Mouse (Mus musculus): ENCODE results near the gene Ano2. TPM values are rescaled to one million over a fixed set of nuclear protein-coding genes. Genes with fewer than 3 reads are reported as not detected.

The Ano2 gene
- polyA plus RNA-seq, 2 experiments: 0.03 TPM; not detected in 1

DNA sequence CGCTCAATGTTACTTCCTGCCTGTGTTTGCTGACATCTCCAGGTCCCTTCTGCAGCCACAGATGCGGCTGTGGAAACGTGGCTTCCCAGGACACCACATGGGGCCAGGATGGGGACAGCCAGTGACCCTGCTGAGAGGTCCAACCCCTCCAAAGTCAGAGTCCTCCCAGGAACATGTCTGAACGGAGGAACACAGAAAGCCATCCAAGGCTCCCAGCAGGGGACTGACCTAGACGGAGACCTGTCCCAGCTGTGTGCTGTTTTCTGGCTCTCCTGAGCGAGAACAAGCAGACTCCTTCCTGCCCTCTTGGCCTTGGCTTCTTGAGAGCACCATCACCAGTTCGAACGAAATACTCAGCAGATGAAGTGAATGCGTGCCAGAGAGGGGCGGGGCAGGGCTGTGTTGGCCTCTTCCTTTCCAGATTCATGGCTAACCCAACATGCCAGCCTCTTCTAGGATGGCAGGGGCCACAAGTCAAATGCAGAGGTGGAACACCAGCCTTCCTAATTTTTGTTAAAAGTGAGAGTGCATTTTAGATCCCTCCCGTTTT, 39.8 kb downstream of the Ano2 start:
- Histone ChIP-seq H3K27ac (no peak overlapping the region), H3K4me1 (replicated peaks; ENCODE audit: control insufficient read depth in 2 of 2, insufficient read depth in 2 of 2, low read length in 1 of 2) (no peaks in the 10 kb centered on the region), H3K36me3 (replicated peaks; ENCODE audit: control insufficient read depth, insufficient read depth, low read depth) (no peaks in the 10 kb centered on the region), H3K9me3 (ENCODE audit: control insufficient read depth, low read length) (no peaks in the 10 kb centered on the region), H3K4me2 (ENCODE audit: low read depth) (no peak overlapping the region), H3K27me3 (ENCODE audit: control insufficient read depth, insufficient read depth, low read length) (no peaks in the 10 kb centered on the region), H3K4me3 (ENCODE audit: insufficient read depth in 1 of 2, low read depth in 2 of 2, low read length in 2 of 2) (no peak overlapping the region), H3K9ac (replicated peaks) (no peak overlapping the region)
- ATAC-seq (ENCODE audit: insufficient read depth) (no peak), DNase-seq (ENCODE audit: low read depth in 3 of 3, low spot score in 3 of 3) (no peak)
- 58% methylated on average over 11 of the region's 11 CpGs for WGBS (ENCODE audit: insufficient replicate concordance)
- TF ChIP-seq CTCF (IDR thresholded peaks at IDR 0.05; ENCODE audit: low read depth) (no peak), EP300 (IDR thresholded peaks at IDR 0.05; ENCODE audit: low read depth) (no peak)

DNA sequence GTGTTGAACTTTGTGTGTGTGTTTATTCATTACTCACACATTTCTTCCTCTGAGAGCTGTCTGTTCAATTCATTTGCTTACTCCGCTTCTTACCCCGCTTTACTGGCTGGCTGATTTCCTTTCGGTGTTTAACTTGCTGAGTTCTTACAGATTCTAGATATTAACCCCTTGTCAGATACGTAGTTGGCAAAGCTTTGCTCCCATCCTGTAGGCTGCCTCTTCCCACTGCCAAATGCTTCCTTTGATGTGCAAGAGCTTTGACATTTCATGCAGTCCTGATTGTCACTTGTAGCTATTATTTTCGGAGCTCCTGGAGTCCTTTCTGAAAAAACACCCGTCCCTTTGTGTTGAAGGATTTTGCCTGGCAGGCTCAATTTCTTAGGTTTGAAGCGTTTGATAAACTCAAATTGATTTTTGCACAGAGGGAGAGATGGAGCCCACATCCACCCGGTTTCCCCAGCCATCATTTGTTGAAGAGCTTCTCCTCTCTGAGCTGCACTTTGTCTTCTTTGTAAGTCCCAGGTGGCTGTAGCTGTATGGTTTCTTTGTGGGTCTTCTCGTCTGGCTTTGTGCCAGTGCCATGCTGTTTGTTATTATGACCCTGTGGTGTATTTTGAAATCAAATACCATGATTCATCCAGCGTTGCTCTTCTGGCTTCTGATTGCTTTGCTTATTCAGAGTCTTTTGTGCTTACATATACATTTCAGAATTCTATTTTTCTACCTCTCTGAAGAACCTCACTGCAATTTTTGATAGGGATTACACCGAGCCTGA, 47.5 kb downstream of the Ano2 start:
- WGBS (ENCODE audit: insufficient replicate concordance): 50% methylated on average over 11 of the region's 11 CpGs
- TF ChIP-seq EP300 (IDR thresholded peaks at IDR 0.05; ENCODE audit: low read depth) (no peak), CTCF (IDR thresholded peaks at IDR 0.05; ENCODE audit: low read depth) (no peak)
- Histone ChIP-seq H3K9me3 (ENCODE audit: control insufficient read depth, low read length) (no peaks in the 10 kb centered on the region), H3K27ac (no peak overlapping the region), H3K9ac (replicated peaks) (no peak overlapping the region), H3K4me3 (ENCODE audit: insufficient read depth in 1 of 2, low read depth in 2 of 2, low read length in 2 of 2) (no peak overlapping the region), H3K4me1 (replicated peaks; ENCODE audit: control insufficient read depth in 2 of 2, insufficient read depth in 2 of 2, low read length in 1 of 2) (no peaks in the 10 kb centered on the region), H3K36me3 (replicated peaks; ENCODE audit: control insufficient read depth, insufficient read depth, low read depth) (no peaks in the 10 kb centered on the region), H3K4me2 (ENCODE audit: low read depth) (no peak overlapping the region), H3K27me3 (ENCODE audit: control insufficient read depth, insufficient read depth, low read length) (no peaks in the 10 kb centered on the region)
- DNase-seq (ENCODE audit: low read depth in 3 of 3, low spot score in 3 of 3) (no peak), ATAC-seq (ENCODE audit: insufficient read depth) (no peak)

DNA sequence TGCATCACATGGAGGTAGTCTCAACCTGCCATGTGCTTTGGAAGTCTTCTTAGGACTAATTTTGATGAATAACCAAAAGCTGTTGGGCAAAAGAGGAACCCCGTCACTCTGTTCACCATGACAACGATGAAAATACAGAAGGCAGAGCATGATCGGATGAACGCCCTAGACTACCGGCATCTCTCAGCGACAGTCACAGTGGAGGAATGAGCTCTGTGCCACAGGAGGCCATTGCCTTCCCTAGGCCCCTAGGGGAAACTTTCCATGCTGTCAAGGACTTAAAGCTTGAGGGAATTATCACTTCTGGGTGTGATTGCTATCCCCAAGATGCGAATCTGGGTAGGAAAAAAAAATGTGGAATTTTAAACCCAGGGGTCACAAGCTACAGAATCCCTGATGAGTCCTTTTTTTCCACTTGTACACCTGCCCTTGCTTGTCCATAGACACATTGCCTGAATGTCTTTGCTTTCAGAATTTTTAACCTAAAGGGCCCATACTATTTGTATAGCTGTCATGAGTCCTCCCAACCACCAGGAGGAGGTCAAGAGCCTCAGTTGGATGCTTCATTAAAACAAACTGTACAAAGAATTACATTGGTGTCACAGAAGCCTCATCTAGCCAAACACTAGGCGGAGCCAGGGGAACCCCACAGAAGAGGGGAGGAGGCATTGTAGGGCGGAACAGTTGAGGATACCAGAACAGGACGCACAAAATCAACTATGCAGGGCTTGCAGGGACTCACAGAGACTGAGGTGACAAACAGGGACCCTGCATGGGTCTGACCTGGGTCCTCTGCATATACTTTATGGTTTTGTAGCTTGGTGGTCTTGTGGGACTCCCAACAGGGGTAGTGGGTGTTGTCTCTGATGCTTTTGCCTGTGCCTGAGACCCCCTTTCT, 53.2 kb downstream of the Ano2 start:
- WGBS (ENCODE audit: insufficient replicate concordance): 65% methylated on average over 10 of the region's 10 CpGs
- no peak overlapping the region for H3K4me3 ChIP-seq (ENCODE audit: insufficient read depth in 1 of 2, low read depth in 2 of 2, low read length in 2 of 2)
- ATAC-seq (ENCODE audit: insufficient read depth) (no peak), DNase-seq (ENCODE audit: low read depth in 3 of 3, low spot score in 3 of 3) (no peak)
- H3K4me1 ChIP-seq (replicated peaks; ENCODE audit: control insufficient read depth in 2 of 2, insufficient read depth in 2 of 2, low read length in 1 of 2): no peaks in the 10 kb centered on the region
- no peak overlapping the region for H3K9ac ChIP-seq (replicated peaks)
- H3K4me2 ChIP-seq (ENCODE audit: low read depth): no peak overlapping the region
- no peaks in the 10 kb centered on the region for H3K27me3 ChIP-seq (ENCODE audit: control insufficient read depth, insufficient read depth, low read length)
- H3K27ac ChIP-seq: no peak overlapping the region
- H3K36me3 ChIP-seq (replicated peaks; ENCODE audit: control insufficient read depth, insufficient read depth, low read depth): no peaks in the 10 kb centered on the region
- no peaks in the 10 kb centered on the region for H3K9me3 ChIP-seq (ENCODE audit: control insufficient read depth, low read length)
- no peak for TF ChIP-seq EP300 (IDR thresholded peaks at IDR 0.05; ENCODE audit: low read depth)
- peak; percentile 20; the same call in 1 of the 2 replicates for TF ChIP-seq CTCF (IDR thresholded peaks at IDR 0.05; ENCODE audit: low read depth)

DNA sequence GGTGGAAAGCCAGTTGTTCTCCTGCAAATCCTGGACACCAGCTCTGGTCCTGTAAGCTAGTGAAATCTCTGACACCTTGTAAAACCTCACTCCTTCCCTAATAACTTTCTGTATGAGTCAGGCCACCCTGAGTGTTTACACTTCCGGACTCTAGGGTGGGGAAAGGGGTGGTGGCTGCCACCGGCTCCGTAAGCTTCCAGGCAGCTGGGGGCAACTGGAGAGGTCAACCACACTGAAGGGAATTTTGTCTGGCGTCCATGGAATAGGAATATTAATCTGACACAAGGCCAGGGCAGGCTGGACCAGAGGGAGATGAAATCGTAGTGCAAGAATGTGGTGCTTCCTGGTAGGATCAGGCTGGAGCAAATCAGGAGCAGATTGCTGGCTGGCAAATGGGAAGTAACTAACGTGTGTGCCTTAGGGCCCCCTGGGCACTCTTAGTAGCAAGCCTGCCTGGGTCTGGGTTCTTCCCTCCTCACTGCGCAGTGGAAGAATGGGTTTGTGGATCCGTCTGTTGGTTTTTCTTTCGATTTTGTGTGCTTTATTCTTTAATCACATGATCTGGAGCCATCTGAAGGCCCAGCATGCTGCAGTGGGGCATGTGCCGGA, 57.2 kb downstream of the Ano2 start:
- H3K4me1 ChIP-seq (replicated peaks; ENCODE audit: control insufficient read depth in 2 of 2, insufficient read depth in 2 of 2, low read length in 1 of 2): no peaks in the 10 kb centered on the region
- H3K36me3 ChIP-seq (replicated peaks; ENCODE audit: control insufficient read depth, insufficient read depth, low read depth): no peaks in the 10 kb centered on the region
- DNase-seq (ENCODE audit: low read depth in 3 of 3, low spot score in 3 of 3) (no peak), ATAC-seq (ENCODE audit: insufficient read depth) (no peak)
- no peaks in the 10 kb centered on the region for H3K27me3 ChIP-seq (ENCODE audit: control insufficient read depth, insufficient read depth, low read length)
- no peak for TF ChIP-seq CTCF (IDR thresholded peaks at IDR 0.05; ENCODE audit: low read depth)
- no peak for TF ChIP-seq EP300 (IDR thresholded peaks at IDR 0.05; ENCODE audit: low read depth)
- WGBS (ENCODE audit: insufficient replicate concordance): 47% methylated on average over 10 of the region's 10 CpGs
- no peaks in the 10 kb centered on the region for H3K9me3 ChIP-seq (ENCODE audit: control insufficient read depth, low read length)
- H3K27ac ChIP-seq: no peak overlapping the region
- no peak overlapping the region for H3K9ac ChIP-seq (replicated peaks)
- H3K4me2 ChIP-seq (ENCODE audit: low read depth): no peak overlapping the region
- no peak overlapping the region for H3K4me3 ChIP-seq (ENCODE audit: insufficient read depth in 1 of 2, low read depth in 2 of 2, low read length in 2 of 2)

All from liver, embryonic 14.5 days (tissue).